Mouse (Mus musculus): Measurements from ENCODE around the gene Rinl. TPM values are rescaled to one million over a fixed set of nuclear protein-coding genes. Genes with fewer than 3 reads are reported as not detected.

Gene Rinl
- total RNA-seq (2015; ENCODE audit: low replicate concordance) (4.3 and 8.8 TPM in 2 replicates), total RNA-seq (2017; ENCODE audit: low replicate concordance) (5.4 and 19.4 TPM in 2 replicates)

- ATAC-seq (replicated peaks; ENCODE audit: low FRiP score, poor library complexity, severe bottlenecking): no peak
These were observed at the start of gene Rinl for GRCm38 (mm10) chr7:28788307-28789195. TSS of gene Rinl (plus strand) at chr7:28788969.

- ATAC-seq (replicated peaks; ENCODE audit: low FRiP score, poor library complexity, severe bottlenecking): no peak
These were observed 48.9 kb upstream of the Rinl start for GRCm38 (mm10) chr7:28739829-28740228.

GRCm38 (mm10) chr7:28740949-28741348, 47.8 kb upstream of the Rinl start:
- ATAC-seq (replicated peaks; ENCODE audit: low FRiP score, poor library complexity, severe bottlenecking): no peak

GRCm38 (mm10) chr7:28741368-28741708, 47.4 kb upstream of the Rinl start:
- ATAC-seq (replicated peaks; ENCODE audit: low FRiP score, poor library complexity, severe bottlenecking): peak; percentile 35

- ATAC-seq (replicated peaks; ENCODE audit: low FRiP score, poor library complexity, severe bottlenecking): peak; percentile 95
These were observed 46.9 kb upstream of the Rinl start, which contains the start of the genes Mrps12 and Sars2 for GRCm38 (mm10) chr7:28741709-28742438. TSS of gene Mrps12 (minus strand) at chr7:28741820. TSS of gene Sars2 (plus strand) at chr7:28741992.

GRCm38 (mm10) chr7:28749935-28750334, 38.8 kb upstream of the Rinl start:
- no peak for ATAC-seq (replicated peaks; ENCODE audit: low FRiP score, poor library complexity, severe bottlenecking)

- ATAC-seq (replicated peaks; ENCODE audit: low FRiP score, poor library complexity, severe bottlenecking): no peak
These were observed 32.7 kb upstream of the Rinl start, which contains the start of gene Ccer2 for GRCm38 (mm10) chr7:28756079-28756478. TSS of gene Ccer2 (plus strand) at chr7:28756174.

GRCm38 (mm10) chr7:28758623-28759022, 30.1 kb upstream of the Rinl start:
- ATAC-seq (replicated peaks; ENCODE audit: low FRiP score, poor library complexity, severe bottlenecking): no peak

- ATAC-seq (replicated peaks; ENCODE audit: low FRiP score, poor library complexity, severe bottlenecking): no peak
These were observed 26.9 kb upstream of the Rinl start for GRCm38 (mm10) chr7:28761907-28762306.

GRCm38 (mm10) chr7:28765211-28765610, 23.6 kb upstream of the Rinl start:
- no peak for ATAC-seq (replicated peaks; ENCODE audit: low FRiP score, poor library complexity, severe bottlenecking)

- peak; percentile 96 for ATAC-seq (replicated peaks; ENCODE audit: low FRiP score, poor library complexity, severe bottlenecking)
These were observed 22.4 kb upstream of the Rinl start, which contains the start of gene Sirt2 for GRCm38 (mm10) chr7:28766173-28766879. TSS of gene Sirt2 (plus strand) at chr7:28766735.

- ATAC-seq (replicated peaks; ENCODE audit: low FRiP score, poor library complexity, severe bottlenecking): no peak
These were observed 21.9 kb upstream of the Rinl start for GRCm38 (mm10) chr7:28766910-28767309.

GRCm38 (mm10) chr7:28767462-28767965, 21.3 kb upstream of the Rinl start, which contains the start of gene Nfkbib:
TSS of gene Nfkbib (minus strand) at chr7:28767512.
- no peak for ATAC-seq (replicated peaks; ENCODE audit: low FRiP score, poor library complexity, severe bottlenecking)

- ATAC-seq (replicated peaks; ENCODE audit: low FRiP score, poor library complexity, severe bottlenecking): no peak
These were observed 19.3 kb upstream of the Rinl start for GRCm38 (mm10) chr7:28769414-28769958.

GRCm38 (mm10) chr7:28770309-28770708, 18.5 kb upstream of the Rinl start:
- no peak for ATAC-seq (replicated peaks; ENCODE audit: low FRiP score, poor library complexity, severe bottlenecking)

- ATAC-seq (replicated peaks; ENCODE audit: low FRiP score, poor library complexity, severe bottlenecking): no peak
These were observed 16.9 kb upstream of the Rinl start for GRCm38 (mm10) chr7:28771867-28772266.

- ATAC-seq (replicated peaks; ENCODE audit: low FRiP score, poor library complexity, severe bottlenecking): no peak
These were observed 15.6 kb upstream of the Rinl start for GRCm38 (mm10) chr7:28773163-28773562.

- no peak for ATAC-seq (replicated peaks; ENCODE audit: low FRiP score, poor library complexity, severe bottlenecking)
These were observed 14.6 kb upstream of the Rinl start for GRCm38 (mm10) chr7:28774164-28774563.

GRCm38 (mm10) chr7:28775129-28775528, 13.6 kb upstream of the Rinl start:
- no peak for ATAC-seq (replicated peaks; ENCODE audit: low FRiP score, poor library complexity, severe bottlenecking)

All from erythroid progenitor cell, adult 5-6 weeks (primary cell).